Comparison of ENCODE assay signal across 8 mouse cellular contexts in the genomic region with DNA sequence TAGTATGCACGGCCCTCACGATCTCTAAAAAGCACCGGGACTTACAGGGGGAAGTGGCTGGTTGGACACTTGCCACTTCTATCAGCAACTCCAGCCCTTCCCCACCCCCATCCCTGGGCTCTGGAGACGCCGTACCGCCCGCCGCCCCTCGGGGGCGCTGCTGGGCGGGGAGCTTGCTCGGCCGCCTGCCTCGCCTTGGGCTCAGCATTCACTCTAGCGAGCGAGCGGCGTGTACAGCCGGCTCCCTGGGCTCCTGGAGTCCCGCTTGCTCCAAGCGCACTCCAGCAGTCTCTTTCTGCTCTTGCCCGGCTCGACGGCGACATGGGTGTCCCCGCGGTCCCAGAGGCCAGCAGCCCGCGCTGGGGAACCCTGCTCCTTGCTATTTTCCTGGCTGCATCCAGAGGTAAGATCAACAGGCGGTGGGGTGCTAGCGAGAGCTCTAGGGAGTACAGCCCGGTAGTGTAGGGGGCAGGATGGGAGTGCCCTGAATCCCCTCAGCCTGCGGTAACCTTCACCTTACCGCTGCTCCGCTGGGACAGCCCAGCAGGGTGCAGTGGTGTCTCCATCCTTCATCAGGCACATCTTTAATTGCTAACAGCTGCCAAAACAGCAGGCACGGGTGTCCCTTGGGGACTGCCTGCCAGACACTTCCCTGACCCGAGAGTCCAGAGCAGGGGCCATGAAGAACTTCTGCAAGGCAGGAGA. TPM values are rescaled to one million over a fixed set of nuclear protein-coding genes. Genes with fewer than 3 reads are reported as not detected.
A peak's percentile ranks its signal among the peaks of the same experiment; 100 is the strongest.
DNase-seq lines count a peak whose midpoint lies in the region; ATAC-seq and TF ChIP-seq lines count a peak whose summit lies in the region.

A gene (plus strand): TSS at position 151 of the 705 bp plus-strand sequence.

- peaks cover 40% of the 10 kb centered on the region for H3K4me1 ChIP-seq in hindbrain, embryonic 12.5 days
- peaks cover 38% of the 10 kb centered on the region for H3K4me1 ChIP-seq in lung, embryonic 16.5 days (replicated peaks; ENCODE audit: control insufficient read depth, insufficient read depth, low read length)
- H3K4me1 ChIP-seq in olfactory bulb, adult 2 months (ENCODE audit: control insufficient read depth, insufficient read depth, low read length) = peaks cover 12% of the 10 kb centered on the region

- DNase-seq in MN1 (ENCODE audit: low spot score) = peak; percentile 75
- DNase-seq in cerebellum, adult 9-11 months = peak; percentile 16
- peak; percentile 28 to 63 for DNase-seq in frontal cortex, postnatal 25 days (ENCODE audit: low spot score in 2 of 2)
- DNase-seq in layer of hippocampus, postnatal 10 days (ENCODE audit: low spot score in 2 of 2) = peak; percentile 80 to 84
- DNase-seq in thymus, postnatal 0 days (ENCODE audit: low spot score) = peak; percentile 86

- WGBS in hindbrain, embryonic 12.5 days = under 1% methylated on average over 37 of the region's 37 CpGs
- WGBS in lung, embryonic 16.5 days = under 1% methylated on average over 37 of the region's 37 CpGs
- 4% methylated on average over 37 of the region's 37 CpGs for WGBS in olfactory bulb, adult 2 months

- H3K4me2 ChIP-seq in hindbrain, embryonic 12.5 days (replicated peaks) = peak within 1 kb of the TSS; percentile 47
- H3K4me2 ChIP-seq in lung, embryonic 16.5 days (ENCODE audit: low read depth, low read length) = peak within 1 kb of the TSS; percentile 56

- peak; percentile 46; the same call in 1 of the 2 replicates for ATAC-seq in hindbrain, embryonic 12.5 days (ENCODE audit: low FRiP score)
- ATAC-seq in lung, embryonic 16.5 days (ENCODE audit: low read depth) = peak; percentile 61

- TF ChIP-seq CTCF in olfactory bulb, adult 2 months (IDR thresholded peaks at IDR 0.05; ENCODE audit: insufficient read depth, low read depth, low read length) = peak; percentile 6; the same call in 1 of the 2 replicates

- 0 out of 2 replicates have a peak, but pooled peaks have one; percentile 22 for TF ChIP-seq POLR2A in olfactory bulb, adult 2 months (IDR thresholded peaks at IDR 0.05; ENCODE audit: insufficient read depth, low read depth, low read length)

- H3K36me3 ChIP-seq in hindbrain, embryonic 12.5 days = no peaks in the 10 kb centered on the region
- H3K36me3 ChIP-seq in lung, embryonic 16.5 days (ENCODE audit: control insufficient read depth, insufficient read depth, low read length) = no peaks in the 10 kb centered on the region

- no peak within 1 kb of the TSS for H3K27ac ChIP-seq in hindbrain, embryonic 12.5 days
- H3K27ac ChIP-seq in lung, embryonic 16.5 days (ENCODE audit: low read length) = peak within 1 kb of the TSS; percentile 53
- H3K27ac ChIP-seq in olfactory bulb, adult 2 months (ENCODE audit: insufficient read depth, low read depth, low read length) = no peak within 1 kb of the TSS

- H3K9ac ChIP-seq in hindbrain, embryonic 12.5 days = no peak within 1 kb of the TSS
- peak within 1 kb of the TSS; percentile 59 for H3K9ac ChIP-seq in lung, embryonic 16.5 days (ENCODE audit: low read length)

- peaks cover 34% of the 10 kb centered on the region for H3K27me3 ChIP-seq in hindbrain, embryonic 12.5 days
- H3K27me3 ChIP-seq in lung, embryonic 16.5 days (ENCODE audit: control insufficient read depth, insufficient read depth, low read depth, low read length) = no peaks in the 10 kb centered on the region

- H3K4me3 ChIP-seq in hindbrain, embryonic 12.5 days = peak within 1 kb of the TSS; percentile 19
- peak within 1 kb of the TSS; percentile 46 for H3K4me3 ChIP-seq in lung, embryonic 16.5 days (ENCODE audit: low read length)
- peak within 1 kb of the TSS; percentile 35 for H3K4me3 ChIP-seq in olfactory bulb, adult 2 months (ENCODE audit: insufficient read depth, low read depth, low read length)

- no peaks in the 10 kb centered on the region for H3K9me3 ChIP-seq in hindbrain, embryonic 12.5 days (replicated peaks)
- H3K9me3 ChIP-seq in lung, embryonic 16.5 days (ENCODE audit: control insufficient read depth, low read length) = no peaks in the 10 kb centered on the region

RNA-seq across cellular contexts. Expression of the gene that starts here (rescaled TPM):
- polyA plus RNA-seq in hindbrain, embryonic 12.5 days (2016; fragmentation: Nextera tagmentation; extraction: Ambion mirVana) = 1.9 and 2.9 TPM in 2 replicates
- total RNA-seq in layer of hippocampus, postnatal 10 days (2021) = 10 to 100 TPM; 15.3 TPM
- 5.8 and 8.9 TPM in 2 replicates for polyA plus RNA-seq in lung, embryonic 16.5 days (2015; fragmentation: Nextera tagmentation; extraction: Ambion mirVana)
- 160 TPM in 1 of 2 replicates, not detected in the other for polyA plus RNA-seq in olfactory bulb, adult 2 months (2012; ENCODE audit: insufficient read depth, insufficient read length, low replicate concordance, missing spikeins)
- 14.0 and 15.2 TPM in 2 replicates for polyA plus RNA-seq in thymus, postnatal 0 days (2015; fragmentation: Nextera tagmentation; extraction: Ambion mirVana)

Comparison
In these comparisons a context has a peak if more than half of its experiments do, and no peak if none do; other contexts are left out.
1. DNase-seq: peak in every context shown above with its lines; median percentile 86 in thymus, postnatal 0 days; 82 in layer of hippocampus, postnatal 10 days; 75 in MN1; 46 in frontal cortex, postnatal 25 days; 16 in cerebellum, adult 9-11 months.